Mouse (Mus musculus): ENCODE measurements around the gene Gpr68. TPM values are rescaled to one million over a fixed set of nuclear protein-coding genes. Genes with fewer than 3 reads are reported as not detected.

Gpr68 gene
- polyA plus RNA-seq, 1 experiment from 2014 or later, result 0.85 TPM

- H3K36me3 ChIP-seq (ENCODE audit: control insufficient read depth, insufficient read depth, low read length), result no peaks in the 10 kb centered on the region
- H3K27ac ChIP-seq (ENCODE audit: low read length), result no peak overlapping the region
- H3K27me3 ChIP-seq (ENCODE audit: control insufficient read depth, insufficient read depth, low read length), result peaks cover 35% of the 10 kb centered on the region
- ATAC-seq (ENCODE audit: insufficient read depth, low FRiP score), result no peak
- H3K9ac ChIP-seq (ENCODE audit: low read length), result no peak overlapping the region
- no peak overlapping the region for H3K4me2 ChIP-seq (ENCODE audit: low read depth, low read length)
- 74% methylated on average over 6 of the region's 6 CpGs for WGBS
- no peaks in the 10 kb centered on the region for H3K9me3 ChIP-seq (replicated peaks; ENCODE audit: control insufficient read depth, low read length)
- peaks cover 10% of the 10 kb centered on the region for H3K4me1 ChIP-seq (ENCODE audit: control insufficient read depth, insufficient read depth, low read length)
- H3K4me3 ChIP-seq (replicated peaks; ENCODE audit: low read length), result no peak overlapping the region
These were observed 6.6 kb downstream of the Gpr68 start for GRCm38 (mm10) chr12:100901386-100901785.

DNA sequence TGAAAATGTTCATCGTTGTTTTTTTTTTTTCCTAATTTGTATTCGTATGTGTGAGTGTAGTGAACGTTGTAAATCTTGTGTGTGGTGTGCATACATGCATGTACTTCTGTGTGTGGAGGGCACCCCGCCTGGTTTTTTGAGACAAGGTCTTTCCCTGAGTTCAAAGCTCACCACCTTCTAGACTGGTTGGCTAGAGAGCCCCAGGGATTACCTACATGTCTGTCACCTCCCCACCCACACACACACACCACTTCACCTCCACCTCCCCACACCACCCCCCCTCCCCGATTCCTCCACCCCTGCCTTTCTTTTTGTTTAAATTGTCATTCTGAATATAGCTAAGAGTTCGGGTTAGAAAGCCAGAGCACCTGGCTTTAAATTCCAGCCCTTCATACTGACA is 7.1 kb downstream of the Gpr68 start:
- H3K27me3 ChIP-seq (ENCODE audit: control insufficient read depth, insufficient read depth, low read length), result peaks cover 35% of the 10 kb centered on the region
- no peak overlapping the region for H3K27ac ChIP-seq (ENCODE audit: low read length)

GRCm38 (mm10) chr12:100899111-100899640 is 8.8 kb downstream of the Gpr68 start:
- under 1% methylated on average over 30 of the region's 30 CpGs for WGBS

More for the DNA sequence above, 7.1 kb downstream of the Gpr68 start:
- no peak overlapping the region for H3K9ac ChIP-seq (ENCODE audit: low read length)
- no peak overlapping the region for H3K4me3 ChIP-seq (replicated peaks; ENCODE audit: low read length)
- 59% methylated on average over 6 of the region's 6 CpGs for WGBS
- H3K4me2 ChIP-seq (ENCODE audit: low read depth, low read length), result no peak overlapping the region
- ATAC-seq (ENCODE audit: insufficient read depth, low FRiP score), result no peak
- H3K4me1 ChIP-seq (ENCODE audit: control insufficient read depth, insufficient read depth, low read length), result peaks cover 10% of the 10 kb centered on the region
- no peaks in the 10 kb centered on the region for H3K9me3 ChIP-seq (replicated peaks; ENCODE audit: control insufficient read depth, low read length)
- H3K36me3 ChIP-seq (ENCODE audit: control insufficient read depth, insufficient read depth, low read length), result no peaks in the 10 kb centered on the region

GRCm38 (mm10) chr12:100897736-100898650 is 10.0 kb downstream of the Gpr68 start:
- Histone ChIP-seq H3K4me2 (ENCODE audit: low read depth, low read length) (peak overlapping the region; percentile 53; the same call in 1 of the 2 replicates), H3K27ac (ENCODE audit: low read length) (no peak overlapping the region), H3K9ac (ENCODE audit: low read length) (no peak overlapping the region), H3K4me3 (replicated peaks; ENCODE audit: low read length) (no peak overlapping the region), H3K9me3 (replicated peaks; ENCODE audit: control insufficient read depth, low read length) (no peaks in the 10 kb centered on the region), H3K36me3 (ENCODE audit: control insufficient read depth, insufficient read depth, low read length) (no peaks in the 10 kb centered on the region), H3K4me1 (ENCODE audit: control insufficient read depth, insufficient read depth, low read length) (peaks cover 10% of the 10 kb centered on the region), H3K27me3 (ENCODE audit: control insufficient read depth, insufficient read depth, low read length) (peaks cover 35% of the 10 kb centered on the region)
- no peak for ATAC-seq (ENCODE audit: insufficient read depth, low FRiP score)
- WGBS, result 33% methylated on average over 12 of the region's 12 CpGs

More at GRCm38 (mm10) chr12:100899111-100899640, 8.8 kb downstream of the Gpr68 start:
- ATAC-seq (ENCODE audit: insufficient read depth, low FRiP score), result peak; percentile 59; the same call in 1 of the 2 replicates
- peaks cover 35% of the 10 kb centered on the region for H3K27me3 ChIP-seq (ENCODE audit: control insufficient read depth, insufficient read depth, low read length)
- no peaks in the 10 kb centered on the region for H3K9me3 ChIP-seq (replicated peaks; ENCODE audit: control insufficient read depth, low read length)
- peak overlapping the region; percentile 53 for H3K4me2 ChIP-seq (ENCODE audit: low read depth, low read length)
- H3K27ac ChIP-seq (ENCODE audit: low read length), result no peak overlapping the region
- peak overlapping the region; percentile 35 for H3K4me3 ChIP-seq (replicated peaks; ENCODE audit: low read length)
- peaks cover 10% of the 10 kb centered on the region for H3K4me1 ChIP-seq (ENCODE audit: control insufficient read depth, insufficient read depth, low read length)
- H3K36me3 ChIP-seq (ENCODE audit: control insufficient read depth, insufficient read depth, low read length), result no peaks in the 10 kb centered on the region
- peak overlapping the region; percentile 44 for H3K9ac ChIP-seq (ENCODE audit: low read length)

DNA sequence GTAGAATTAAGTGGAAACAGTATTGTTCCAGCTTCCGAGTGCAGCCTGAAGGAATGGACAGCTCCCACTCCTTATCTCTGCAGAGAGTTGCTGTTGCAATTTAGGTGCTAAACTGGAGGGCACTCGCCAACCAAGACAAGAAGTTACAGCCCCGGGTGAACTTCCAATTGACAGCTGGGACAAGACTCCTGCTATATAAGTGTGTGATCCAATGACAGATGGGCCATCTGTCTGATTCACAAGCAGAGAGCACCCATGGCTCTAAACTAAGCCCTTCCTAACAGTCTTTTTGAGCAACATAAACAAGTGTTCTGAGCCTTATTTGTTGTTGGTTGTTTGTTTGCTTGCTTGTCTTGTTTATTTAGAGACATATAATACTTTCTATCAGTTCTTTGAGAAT is 11.3 kb downstream of the Gpr68 start:
- no peak for ATAC-seq (ENCODE audit: insufficient read depth, low FRiP score)
- no peak overlapping the region for H3K4me2 ChIP-seq (ENCODE audit: low read depth, low read length)
- no peaks in the 10 kb centered on the region for H3K36me3 ChIP-seq (ENCODE audit: control insufficient read depth, insufficient read depth, low read length)
- no peak overlapping the region for H3K9ac ChIP-seq (ENCODE audit: low read length)
- H3K27ac ChIP-seq (ENCODE audit: low read length), result no peak overlapping the region
- H3K27me3 ChIP-seq (ENCODE audit: control insufficient read depth, insufficient read depth, low read length), result peaks cover 35% of the 10 kb centered on the region
- H3K9me3 ChIP-seq (replicated peaks; ENCODE audit: control insufficient read depth, low read length), result no peaks in the 10 kb centered on the region
- WGBS, result 17% methylated on average over 3 of the region's 3 CpGs
- peaks cover 10% of the 10 kb centered on the region for H3K4me1 ChIP-seq (ENCODE audit: control insufficient read depth, insufficient read depth, low read length)
- H3K4me3 ChIP-seq (replicated peaks; ENCODE audit: low read length), result no peak overlapping the region

GRCm38 (mm10) chr12:100895504-100895903 is 12.5 kb downstream of the Gpr68 start:
- Histone ChIP-seq H3K4me1 (ENCODE audit: control insufficient read depth, insufficient read depth, low read length) (peaks cover 10% of the 10 kb centered on the region), H3K27ac (ENCODE audit: low read length) (no peak overlapping the region), H3K36me3 (ENCODE audit: control insufficient read depth, insufficient read depth, low read length) (no peaks in the 10 kb centered on the region), H3K4me3 (replicated peaks; ENCODE audit: low read length) (no peak overlapping the region), H3K9ac (ENCODE audit: low read length) (no peak overlapping the region), H3K27me3 (ENCODE audit: control insufficient read depth, insufficient read depth, low read length) (peaks cover 34% of the 10 kb centered on the region), H3K9me3 (replicated peaks; ENCODE audit: control insufficient read depth, low read length) (no peaks in the 10 kb centered on the region), H3K4me2 (ENCODE audit: low read depth, low read length) (no peak overlapping the region)
- no peak for ATAC-seq (ENCODE audit: insufficient read depth, low FRiP score)
- WGBS, result 2% methylated on average over 2 of the region's 2 CpGs

DNA sequence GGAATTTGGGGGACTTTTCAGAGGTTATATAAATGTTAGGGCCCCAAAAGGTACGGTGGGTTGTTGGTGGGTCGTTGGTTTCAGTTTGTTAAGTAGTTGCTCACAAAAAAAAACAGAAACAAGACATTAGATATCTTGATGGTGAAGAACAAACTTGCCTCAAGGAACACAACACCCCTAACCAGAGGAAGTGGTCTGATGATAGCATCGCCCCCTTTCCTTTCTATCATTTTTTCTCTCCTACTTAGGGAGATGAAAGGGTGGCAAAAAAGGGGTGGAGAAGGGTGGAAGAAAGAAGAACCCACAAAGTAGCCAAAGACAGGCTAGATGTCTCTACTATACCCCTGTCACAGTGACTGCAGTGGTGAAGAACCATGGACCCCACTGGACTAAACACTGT is 17.4 kb downstream of the Gpr68 start:
- H3K36me3 ChIP-seq (ENCODE audit: control insufficient read depth, insufficient read depth, low read length), result no peaks in the 10 kb centered on the region
- H3K4me2 ChIP-seq (ENCODE audit: low read depth, low read length), result no peak overlapping the region
- no peak overlapping the region for H3K9ac ChIP-seq (ENCODE audit: low read length)
- H3K9me3 ChIP-seq (replicated peaks; ENCODE audit: control insufficient read depth, low read length), result no peaks in the 10 kb centered on the region
- no peak overlapping the region for H3K27ac ChIP-seq (ENCODE audit: low read length)
- peaks cover 8% of the 10 kb centered on the region; the same call in 1 of the 2 replicates for H3K4me1 ChIP-seq (ENCODE audit: control insufficient read depth, insufficient read depth, low read length)
- no peaks in the 10 kb centered on the region; the same call in 1 of the 2 replicates for H3K27me3 ChIP-seq (ENCODE audit: control insufficient read depth, insufficient read depth, low read length)
- ATAC-seq (ENCODE audit: insufficient read depth, low FRiP score), result no peak
- WGBS, result 83% methylated on average over 3 of the region's 3 CpGs
- no peak overlapping the region for H3K4me3 ChIP-seq (replicated peaks; ENCODE audit: low read length)

- H3K27ac ChIP-seq (ENCODE audit: low read length), result peak overlapping the region; percentile 76; the same call in 1 of the 2 replicates
- peak; percentile 79 for ATAC-seq (ENCODE audit: insufficient read depth, low FRiP score)
- no peak overlapping the region for H3K9ac ChIP-seq (ENCODE audit: low read length)
- no peak overlapping the region for H3K4me3 ChIP-seq (replicated peaks; ENCODE audit: low read length)
- WGBS, result 13% methylated on average over 12 of the region's 12 CpGs
- no peaks in the 10 kb centered on the region; the same call in 1 of the 2 replicates for H3K27me3 ChIP-seq (ENCODE audit: control insufficient read depth, insufficient read depth, low read length)
- H3K9me3 ChIP-seq (replicated peaks; ENCODE audit: control insufficient read depth, low read length), result no peaks in the 10 kb centered on the region
- H3K36me3 ChIP-seq (ENCODE audit: control insufficient read depth, insufficient read depth, low read length), result no peaks in the 10 kb centered on the region
- H3K4me2 ChIP-seq (ENCODE audit: low read depth, low read length), result peak overlapping the region; percentile 17; the same call in 1 of the 2 replicates
- H3K4me1 ChIP-seq (ENCODE audit: control insufficient read depth, insufficient read depth, low read length), result peaks cover 8% of the 10 kb centered on the region; the same call in 1 of the 2 replicates
These were observed 20.2 kb downstream of the Gpr68 start for GRCm38 (mm10) chr12:100887801-100888258.

- H3K4me3 ChIP-seq (replicated peaks; ENCODE audit: low read length), result no peak overlapping the region
- no peak overlapping the region for H3K4me2 ChIP-seq (ENCODE audit: low read depth, low read length)
- H3K27ac ChIP-seq (ENCODE audit: low read length), result no peak overlapping the region
- H3K36me3 ChIP-seq (ENCODE audit: control insufficient read depth, insufficient read depth, low read length), result no peaks in the 10 kb centered on the region
- no peak overlapping the region for H3K9ac ChIP-seq (ENCODE audit: low read length)
- no peak for ATAC-seq (ENCODE audit: insufficient read depth, low FRiP score)
- no peaks in the 10 kb centered on the region; the same call in 1 of the 2 replicates for H3K27me3 ChIP-seq (ENCODE audit: control insufficient read depth, insufficient read depth, low read length)
- 74% methylated on average over 4 of the region's 4 CpGs for WGBS
- H3K9me3 ChIP-seq (replicated peaks; ENCODE audit: control insufficient read depth, low read length), result no peaks in the 10 kb centered on the region
- H3K4me1 ChIP-seq (ENCODE audit: control insufficient read depth, insufficient read depth, low read length), result peaks cover 8% of the 10 kb centered on the region; the same call in 1 of the 2 replicates
These were observed 21.1 kb downstream of the Gpr68 start for GRCm38 (mm10) chr12:100886877-100887276.

Measured in stomach, embryonic 16.5 days (tissue).